Mouse (Mus musculus): ENCODE measurements at regions not wholly inside any gene's neighbourhood (a gene's known extent, or its start where the extent isn't known, plus 50 kb on each side); places are given as distances from the start of the nearest gene placed in this dataset.

DNA sequence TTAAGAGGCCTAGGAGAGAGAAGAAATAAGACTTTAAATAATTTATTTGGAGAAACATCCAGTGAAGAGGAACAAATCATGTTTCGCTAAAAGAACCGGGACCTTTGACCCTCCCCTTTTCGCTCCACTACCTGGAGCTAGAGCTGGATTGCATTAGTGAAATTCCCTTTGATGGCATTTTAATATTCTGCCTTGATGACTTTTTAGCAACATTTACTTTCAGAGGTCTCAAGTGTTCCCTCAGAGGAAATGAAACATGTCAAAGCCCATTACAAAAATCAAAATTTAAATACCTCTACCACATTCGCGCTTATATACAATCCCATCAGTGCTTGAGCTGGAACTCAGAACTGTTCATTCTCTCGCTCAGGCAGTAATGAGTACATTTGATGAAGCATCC is 297.0 kb upstream of the Gm10295 start:
- DNase-seq (ENCODE audit: low spot score in 2 of 2) = no peak

DNA sequence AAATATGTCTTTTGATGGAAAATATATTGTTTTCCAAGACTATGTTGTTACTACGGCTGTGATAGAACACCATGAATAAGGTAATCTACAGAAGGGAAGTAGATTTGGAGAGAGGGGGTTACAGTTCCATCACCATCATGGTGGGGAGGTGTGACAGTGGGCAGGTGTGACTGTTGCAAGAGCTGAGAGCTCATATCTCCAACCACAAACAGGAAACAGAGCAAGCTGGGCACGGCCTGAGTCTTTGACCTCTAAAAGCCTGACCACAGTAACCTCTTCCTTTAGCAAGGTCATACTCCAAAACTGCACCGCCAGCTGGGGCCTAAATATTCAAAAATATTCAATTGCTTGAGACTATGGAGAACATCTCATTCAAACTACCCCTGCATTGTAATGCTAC is 295.7 kb upstream of the Gm10295 start:
- DNase-seq (ENCODE audit: low spot score in 2 of 2) = no peak

DNA sequence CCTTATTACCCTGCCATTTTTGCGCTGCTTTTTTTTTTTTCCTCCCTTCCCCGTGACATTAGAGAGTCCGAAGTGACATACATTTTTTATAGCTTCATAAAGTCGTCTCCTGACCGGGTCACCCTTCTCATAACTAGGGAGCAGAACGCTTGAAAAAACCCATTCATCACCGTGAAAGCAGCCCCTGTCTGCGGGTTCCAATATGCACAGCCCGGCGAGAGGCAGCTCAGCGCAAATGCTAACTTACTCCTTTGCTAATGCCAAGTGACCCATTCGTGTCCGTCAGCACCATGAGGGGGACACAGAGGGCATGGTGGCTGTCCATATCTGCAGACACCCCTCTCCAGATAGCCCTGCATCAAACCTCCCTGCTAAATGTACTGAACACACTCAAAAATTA is 271.8 kb upstream of the Gm10295 start:
- no peak for DNase-seq (ENCODE audit: low spot score in 2 of 2)

DNA sequence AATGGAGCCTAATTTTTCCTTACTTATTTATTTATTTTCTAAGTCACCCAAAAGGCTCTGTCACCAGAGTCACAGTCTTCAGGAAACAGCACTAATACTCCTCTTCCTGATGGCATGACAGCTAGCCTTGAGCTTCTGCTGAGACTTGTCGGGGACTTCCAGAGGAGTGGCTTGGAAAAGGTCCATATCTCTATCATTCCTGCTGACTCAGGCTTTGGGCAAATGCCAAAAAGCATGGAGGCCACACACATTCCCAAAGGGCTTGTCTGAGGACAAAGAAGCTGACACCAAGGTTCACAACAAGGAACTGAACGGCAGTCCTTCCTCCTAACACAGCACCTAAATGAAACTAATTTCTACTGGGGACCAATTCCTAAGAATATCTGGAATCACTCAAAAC is 251.9 kb upstream of the Gm10295 start:
- DNase-seq (ENCODE audit: low spot score in 2 of 2) = peak; percentile 29 to 60

DNA sequence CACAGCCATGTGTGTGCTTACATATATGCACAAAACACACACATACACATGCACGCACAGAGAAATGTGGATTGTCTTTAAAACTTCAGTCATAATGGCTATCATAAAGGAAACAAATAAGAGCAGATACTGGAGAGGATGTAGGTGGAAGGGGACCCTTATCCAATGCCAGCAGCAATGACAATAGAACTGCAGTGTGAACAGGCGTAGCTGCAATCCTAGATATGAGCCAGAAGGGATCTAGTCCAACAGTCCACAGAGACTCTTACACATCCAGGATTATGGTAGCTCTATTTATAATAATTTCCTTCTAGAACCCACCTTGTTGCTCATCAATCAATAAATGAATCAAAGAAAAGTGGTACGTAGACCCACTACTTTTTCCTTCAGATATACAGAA is 245.5 kb upstream of the Gm10295 start:
- no peak for DNase-seq (ENCODE audit: low spot score in 2 of 2)

DNA sequence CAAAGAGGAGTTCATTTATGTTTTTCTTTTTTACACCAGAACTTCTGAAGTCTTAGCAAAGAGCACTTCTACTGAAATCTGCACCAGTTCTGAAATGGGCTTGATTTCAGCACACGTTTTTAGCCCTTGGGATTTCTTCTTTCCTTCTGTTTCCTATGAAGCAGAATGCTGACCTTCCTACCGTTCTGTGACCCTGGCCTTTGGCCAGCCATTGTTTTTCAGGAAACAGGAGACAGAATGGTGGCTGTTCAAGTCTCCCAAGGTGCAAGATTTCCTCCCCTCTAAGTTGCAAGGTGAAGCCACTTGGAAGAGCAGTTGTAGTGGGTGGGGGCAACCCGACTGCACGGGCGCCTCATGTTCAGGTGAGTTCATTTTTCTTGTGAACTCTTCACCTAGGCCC is 236.3 kb upstream of the Gm10295 start:
- DNase-seq (ENCODE audit: low spot score in 2 of 2) = no peak

GRCm38 (mm10) chr7:71583443-71584055 is 232.3 kb upstream of the Gm10295 start:
- DNase-seq (ENCODE audit: low spot score in 2 of 2) = no peak

DNA sequence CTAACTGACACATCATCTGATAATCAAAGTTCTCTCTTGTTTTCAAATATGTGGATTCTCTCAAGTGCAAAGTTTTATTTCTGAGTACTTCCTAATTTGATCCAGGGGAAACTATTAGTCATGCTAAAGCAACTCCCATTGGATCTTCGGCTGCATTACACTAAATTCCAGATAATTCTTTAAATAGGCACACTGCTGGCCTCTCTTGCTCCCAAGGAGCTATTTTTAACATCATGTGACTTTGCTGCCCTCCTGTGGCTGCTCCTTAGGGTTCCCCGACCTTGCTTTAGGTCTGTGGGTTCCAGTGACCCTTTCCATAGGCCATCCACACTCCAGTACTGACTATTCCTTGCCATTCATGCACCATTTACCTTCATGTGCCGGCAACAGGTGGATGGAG is 230.5 kb upstream of the Gm10295 start:
- no peak for DNase-seq (ENCODE audit: low spot score in 2 of 2)

GRCm38 (mm10) chr7:71560296-71560936 is 209.1 kb upstream of the Gm10295 start:
- DNase-seq (ENCODE audit: low spot score in 2 of 2) = no peak

- DNase-seq (ENCODE audit: low spot score in 2 of 2) = no peak
Measured at GRCm38 (mm10) chr7:71556473-71556872, 205.2 kb upstream of the Gm10295 start.

- DNase-seq (ENCODE audit: low spot score in 2 of 2) = no peak
Measured at GRCm38 (mm10) chr7:71555476-71555875, 204.2 kb upstream of the Gm10295 start.

DNA sequence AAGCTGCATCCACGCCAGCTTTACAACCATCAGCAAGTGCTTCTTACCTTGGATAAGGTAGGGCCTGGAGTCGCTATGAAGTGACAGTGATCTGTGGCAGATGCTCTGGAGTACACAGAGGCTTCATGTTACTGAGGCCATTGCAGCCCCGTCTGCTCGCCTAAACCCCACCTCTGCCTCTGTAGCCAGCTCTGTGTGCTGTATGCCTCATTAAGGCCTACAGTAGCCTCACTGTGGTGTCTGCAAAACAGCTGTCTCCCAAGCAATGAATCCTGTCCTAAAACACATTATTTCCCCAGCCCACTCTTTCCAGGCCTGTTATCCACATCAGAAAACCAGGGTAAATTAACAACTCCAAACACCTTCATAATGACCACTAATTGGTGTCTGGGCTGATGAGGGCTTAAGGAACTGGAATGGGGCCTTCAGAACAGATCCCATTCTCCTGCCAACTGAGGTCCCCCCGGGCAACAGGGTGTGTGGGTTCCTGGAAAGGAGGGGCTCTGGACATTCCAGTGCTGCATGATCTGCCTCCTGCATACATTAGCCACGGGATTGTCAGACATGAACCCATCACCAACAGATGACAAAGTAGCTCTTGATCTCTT is 195.4 kb upstream of the Gm10295 start:
- DNase-seq (ENCODE audit: low spot score in 2 of 2) = no peak

DNA sequence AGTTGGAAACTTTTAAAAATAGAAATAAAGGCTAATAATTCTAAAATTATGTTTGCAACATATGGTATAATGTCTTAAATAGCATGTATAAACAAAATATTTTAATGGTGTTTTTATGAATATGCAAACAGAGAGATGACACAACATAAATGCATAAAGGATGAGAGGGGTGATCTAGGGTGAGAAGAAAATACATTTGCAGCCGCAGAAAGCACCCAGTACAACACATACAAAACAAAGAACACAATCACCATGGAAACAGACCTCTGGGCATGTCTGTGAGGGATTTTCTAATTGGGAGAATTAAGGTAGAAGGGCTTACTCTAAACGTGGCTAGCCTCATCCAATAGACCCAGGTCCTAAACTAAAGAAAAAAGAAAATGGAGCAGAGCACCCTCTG is 190.2 kb upstream of the Gm10295 start:
- no peak for DNase-seq (ENCODE audit: low spot score in 2 of 2)

DNA sequence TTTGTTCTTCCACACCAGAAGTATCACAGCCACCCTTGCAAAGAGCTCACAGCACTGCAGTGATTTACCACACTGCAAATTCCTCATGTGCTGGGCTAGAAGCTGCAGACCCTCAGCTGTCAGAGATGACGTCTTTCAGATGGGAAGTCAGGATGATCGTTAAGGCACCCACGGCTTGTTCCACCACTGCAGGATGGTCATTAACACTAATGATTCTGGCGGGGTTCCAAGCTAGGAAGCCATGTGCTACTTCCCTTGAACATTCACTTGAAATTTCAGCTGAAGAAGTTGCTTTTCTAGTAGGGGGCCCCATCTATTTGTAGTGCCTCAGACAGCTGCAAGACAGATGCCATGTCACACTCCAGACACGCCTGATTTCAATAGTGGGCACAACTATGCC is 181.8 kb upstream of the Gm10295 start:
- DNase-seq (ENCODE audit: low spot score in 2 of 2) = no peak

DNA sequence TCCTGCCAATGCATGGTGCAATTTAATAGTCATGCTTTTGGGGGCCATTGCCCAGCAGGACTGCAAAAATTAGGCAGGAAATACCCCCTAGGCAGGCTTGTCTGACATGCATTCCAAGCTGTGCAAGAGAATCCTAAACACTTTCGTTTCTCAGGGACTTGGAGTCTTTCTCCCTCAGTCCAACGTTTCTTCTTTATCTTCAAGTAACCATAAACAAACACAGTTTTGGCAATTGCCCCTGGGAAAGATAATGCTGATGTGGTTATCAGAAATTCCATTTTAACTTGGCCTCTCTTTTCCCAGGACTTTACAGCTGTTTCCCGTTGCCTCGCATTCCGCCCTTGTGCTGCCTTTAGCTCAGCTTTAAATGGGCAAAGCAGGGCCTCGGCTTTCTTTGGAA is 180.2 kb upstream of the Gm10295 start:
- DNase-seq (ENCODE audit: low spot score in 2 of 2) = no peak

DNA sequence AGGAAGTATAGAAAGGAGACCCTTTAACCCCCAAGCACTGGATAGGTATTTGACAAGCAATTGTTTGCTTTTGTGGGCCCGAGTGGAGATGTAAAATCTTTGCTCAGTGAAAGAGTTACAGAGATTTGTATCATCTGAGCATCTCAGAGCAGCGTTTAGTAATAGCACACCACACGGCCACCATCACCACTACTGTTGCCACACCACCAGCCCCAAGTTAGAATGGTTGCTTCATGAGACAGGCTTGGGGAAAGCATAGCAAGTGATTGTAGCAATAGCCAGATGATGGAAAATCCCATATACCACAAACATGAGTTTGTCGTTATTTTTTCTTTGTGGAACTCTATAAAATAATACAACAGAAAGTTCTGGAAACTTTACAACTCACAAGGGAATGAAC is 179.6 kb upstream of the Gm10295 start:
- no peak for DNase-seq (ENCODE audit: low spot score in 2 of 2)

DNA sequence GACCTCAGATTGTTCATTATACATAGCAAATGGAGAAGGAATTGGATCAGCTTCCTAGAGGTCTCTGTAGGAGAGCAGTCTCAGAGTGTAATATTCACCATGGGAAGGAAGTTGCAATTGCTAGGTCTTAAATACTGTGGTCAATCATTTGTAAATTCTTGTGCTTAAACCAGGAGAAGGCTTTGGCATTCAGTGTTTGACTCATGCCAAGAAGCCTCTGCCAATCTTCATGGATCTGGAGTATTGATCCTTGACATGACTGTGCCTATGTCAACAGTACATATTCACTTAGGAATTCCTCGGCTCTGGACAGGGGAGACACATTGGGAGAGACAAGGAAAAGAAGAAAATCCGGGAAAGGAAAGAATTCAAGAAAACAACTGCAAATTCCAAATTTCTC is 174.9 kb upstream of the Gm10295 start:
- DNase-seq (ENCODE audit: low spot score in 2 of 2) = no peak

- DNase-seq (ENCODE audit: low spot score in 2 of 2) = no peak
Measured at GRCm38 (mm10) chr7:71524577-71525126, 173.4 kb upstream of the Gm10295 start.

GRCm38 (mm10) chr7:71524119-71524518 is 172.8 kb upstream of the Gm10295 start:
- no peak for DNase-seq (ENCODE audit: low spot score in 2 of 2)

- DNase-seq (ENCODE audit: low spot score in 2 of 2) = no peak
Measured at GRCm38 (mm10) chr7:71507379-71507778, 156.1 kb upstream of the Gm10295 start.

- no peak for DNase-seq (ENCODE audit: low spot score in 2 of 2)
Measured at GRCm38 (mm10) chr7:71500719-71501118, 149.4 kb upstream of the Gm10295 start.

DNA sequence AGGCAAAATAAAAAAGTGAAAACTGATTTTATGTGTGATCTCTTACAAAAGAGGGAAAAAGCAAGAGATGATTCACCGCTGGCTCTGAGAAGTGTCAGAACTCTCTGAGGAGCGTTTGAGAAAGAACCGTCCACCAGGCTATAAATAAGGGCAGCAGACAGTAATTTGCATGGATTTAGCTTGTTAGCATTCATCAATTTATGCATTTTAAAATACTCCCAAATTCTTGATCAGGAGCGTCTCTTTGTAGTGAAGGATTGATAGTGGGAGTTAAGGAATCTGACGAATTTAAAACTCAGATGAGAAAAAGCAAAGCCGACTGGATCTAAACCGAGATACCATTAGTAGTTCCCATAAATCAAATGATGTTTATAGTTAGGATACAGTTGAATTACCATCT is 146.8 kb upstream of the Gm10295 start:
- DNase-seq (ENCODE audit: low spot score in 2 of 2) = no peak

- no peak for DNase-seq (ENCODE audit: low spot score in 2 of 2)
Measured at GRCm38 (mm10) chr7:71491128-71491527, 139.8 kb upstream of the Gm10295 start.

Data from spleen, postnatal 4 days (tissue).